Mouse (Mus musculus) kidney, postnatal 25 days (tissue): ENCODE results near the gene Cops2.
A peak's percentile ranks its signal among the peaks of the same experiment; 100 is the strongest.

Experiments used
- DNase-seq, 2 experiments: peaks; one replicate each; pipeline ENCODE4 v3.0.0; 2021; ENCODE audit warnings: mixed read lengths in 2 of 2

Gene Cops2

GRCm38 (mm10) chr2:125820397-125820796, 38.5 kb downstream of the Cops2 start:
- DNase-seq, result no peak

- DNase-seq, result no peak
Measured at GRCm38 (mm10) chr2:125813972-125814595, 44.9 kb downstream of the Cops2 start.

- DNase-seq, result no peak
Measured at GRCm38 (mm10) chr2:125811332-125811731, 47.6 kb downstream of the Cops2 start.

- DNase-seq, result no peak
Measured at GRCm38 (mm10) chr2:125809551-125809950, 49.4 kb downstream of the Cops2 start.

- DNase-seq, result no peak
Measured at GRCm38 (mm10) chr2:125805826-125806225, 53.1 kb downstream of the Cops2 start.

- no peak for DNase-seq
Measured at GRCm38 (mm10) chr2:125801947-125802346, 57.0 kb downstream of the Cops2 start.

GRCm38 (mm10) chr2:125801038-125801437, 57.9 kb downstream of the Cops2 start:
- no peak for DNase-seq

- no peak for DNase-seq
Measured at GRCm38 (mm10) chr2:125800428-125800827, 58.5 kb downstream of the Cops2 start.

GRCm38 (mm10) chr2:125797872-125798271, 61.1 kb downstream of the Cops2 start:
- DNase-seq, result no peak

- no peak for DNase-seq
Measured at GRCm38 (mm10) chr2:125795118-125795517, 63.8 kb downstream of the Cops2 start.

GRCm38 (mm10) chr2:125794166-125794565, 64.8 kb downstream of the Cops2 start:
- DNase-seq, result no peak

GRCm38 (mm10) chr2:125792879-125793261, 66.1 kb downstream of the Cops2 start:
- peak in 1 of 2 experiments; percentile 38 for DNase-seq

GRCm38 (mm10) chr2:125792144-125792878, 66.6 kb downstream of the Cops2 start:
- DNase-seq, result no peak

- no peak for DNase-seq
Measured at GRCm38 (mm10) chr2:125791485-125791885, 67.5 kb downstream of the Cops2 start.

- DNase-seq, result no peak
Measured at GRCm38 (mm10) chr2:125790242-125790641, 68.7 kb downstream of the Cops2 start.

- no peak for DNase-seq
Measured at GRCm38 (mm10) chr2:125789265-125789664, 69.7 kb downstream of the Cops2 start.

GRCm38 (mm10) chr2:125788785-125789184, 70.2 kb downstream of the Cops2 start:
- no peak for DNase-seq

GRCm38 (mm10) chr2:125788351-125788750, 70.6 kb downstream of the Cops2 start:
- no peak for DNase-seq

- no peak for DNase-seq
Measured at GRCm38 (mm10) chr2:125785021-125785420, 73.9 kb downstream of the Cops2 start.

- no peak for DNase-seq
Measured at GRCm38 (mm10) chr2:125784392-125784791, 74.5 kb downstream of the Cops2 start.

- no peak for DNase-seq
Measured at GRCm38 (mm10) chr2:125783868-125784267, 75.1 kb downstream of the Cops2 start.

GRCm38 (mm10) chr2:125782719-125783109, 76.2 kb downstream of the Cops2 start, which contains the start of gene Secisbp2l:
Gene Secisbp2l, minus strand, starts transcription at chr2:125782870.
- DNase-seq, result peak; percentile 96 to 97

- DNase-seq, result no peak
Measured at GRCm38 (mm10) chr2:125781978-125782718, 76.8 kb downstream of the Cops2 start.

- no peak for DNase-seq
Measured at GRCm38 (mm10) chr2:125781006-125781405, 77.9 kb downstream of the Cops2 start.
